Mouse (Mus musculus) spleen, adult 12 weeks (tissue): ENCODE results near the gene Atf3.

Source experiments
- DNase-seq: peaks from one replicate; pipeline ENCODE4 v3.0.0; 2022; ENCODE audit warnings: low spot score

Atf3 gene

GRCm38 (mm10) chr1:191226570-191226969, 8.7 kb upstream of the Atf3 start:
- no peak for DNase-seq

GRCm38 (mm10) chr1:191225771-191226170, 7.9 kb upstream of the Atf3 start:
- DNase-seq = no peak

- no peak for DNase-seq
These were observed 7.3 kb upstream of the Atf3 start for GRCm38 (mm10) chr1:191224981-191225703.

GRCm38 (mm10) chr1:191224302-191224980, 6.6 kb upstream of the Atf3 start:
- peak; percentile 88 for DNase-seq

GRCm38 (mm10) chr1:191223930-191224301, 6.1 kb upstream of the Atf3 start:
- DNase-seq = no peak

- no peak for DNase-seq
These were observed 4.2 kb upstream of the Atf3 start for GRCm38 (mm10) chr1:191222031-191222430.

- DNase-seq = no peak
These were observed 2.7 kb upstream of the Atf3 start for GRCm38 (mm10) chr1:191220588-191220987.

DNA sequence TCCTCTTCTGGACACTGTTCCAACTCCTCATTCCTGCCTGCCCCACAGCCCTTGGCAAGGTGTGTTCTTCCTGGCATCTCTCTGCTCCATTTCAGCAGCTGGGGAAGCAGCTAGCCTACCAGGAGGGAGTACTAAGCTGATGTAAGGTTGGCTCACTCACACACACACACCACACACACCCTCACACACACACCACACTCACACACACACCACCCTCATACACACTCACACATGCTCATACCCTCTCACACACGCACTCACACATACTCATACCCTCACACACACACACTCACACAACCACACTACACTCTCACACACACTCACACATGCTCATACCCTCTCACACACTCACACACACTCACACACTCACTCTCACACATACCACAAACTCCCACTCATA, 1.9 kb upstream of the Atf3 start:
- no peak for DNase-seq

DNA sequence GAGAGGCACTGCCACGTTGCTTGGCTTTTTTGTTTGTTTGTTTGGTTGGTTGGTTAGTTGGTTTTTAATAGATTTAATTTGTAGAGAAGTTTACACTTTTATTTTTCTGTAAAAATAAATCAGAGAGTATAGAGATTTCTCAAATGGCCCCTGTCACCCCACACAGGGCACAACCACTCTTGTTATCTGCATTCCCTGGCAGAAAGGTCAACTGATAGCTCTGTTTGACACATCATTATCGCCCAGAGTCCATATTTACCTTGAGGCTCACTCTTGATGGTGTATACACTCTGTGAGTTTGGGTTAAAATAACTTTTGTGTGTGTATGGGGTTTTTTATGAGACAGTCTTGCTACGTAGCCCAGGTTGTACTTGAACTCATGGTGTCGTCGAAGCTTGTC, 744 bp upstream of the Atf3 start:
- DNase-seq = no peak

GRCm38 (mm10) chr1:191215776-191216661, 1.8 kb downstream of the Atf3 start:
- DNase-seq = no peak

- no peak for DNase-seq
These were observed 6.7 kb downstream of the Atf3 start for GRCm38 (mm10) chr1:191211096-191211495.

GRCm38 (mm10) chr1:191205791-191206190, 12.0 kb downstream of the Atf3 start:
- no peak for DNase-seq

DNA sequence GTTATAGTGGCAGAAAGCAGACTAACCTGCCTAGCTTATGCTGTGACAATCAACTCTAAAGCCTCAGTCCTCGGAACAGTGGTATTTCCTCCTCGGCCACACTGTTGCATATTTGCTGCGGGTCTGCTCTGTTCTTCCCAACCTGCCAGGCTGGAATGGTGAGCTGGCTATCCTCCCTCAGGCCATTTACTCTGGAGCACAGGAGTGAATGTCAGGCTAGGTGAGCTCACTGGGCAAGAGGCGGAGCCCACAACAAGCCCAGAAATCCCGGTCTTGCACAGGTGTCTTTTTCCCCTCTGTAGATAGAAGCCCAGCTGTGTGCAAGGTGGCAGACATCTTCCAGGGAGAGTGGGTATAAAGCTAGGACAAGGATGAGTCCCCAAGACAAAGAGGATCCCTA, 13.0 kb downstream of the Atf3 start:
- DNase-seq = no peak

DNA sequence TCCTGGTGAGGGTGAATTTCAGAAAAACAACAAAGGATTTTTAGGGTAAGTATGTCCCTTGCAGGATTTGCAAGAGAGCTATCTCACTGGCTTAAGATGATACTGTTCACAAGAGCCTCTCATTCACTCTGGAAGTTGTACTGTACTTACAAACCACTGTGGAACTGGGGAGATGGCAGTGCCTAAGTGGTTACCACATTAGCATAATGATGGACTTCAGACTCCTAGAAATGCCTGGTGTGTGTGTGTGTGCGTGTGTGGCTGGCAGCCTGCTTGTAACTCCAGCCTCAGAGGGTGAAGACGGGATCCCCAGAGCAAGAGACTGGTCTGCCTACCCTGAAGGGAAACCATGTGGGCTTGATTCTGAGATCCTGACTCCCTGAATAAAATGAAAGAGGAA, 14.3 kb downstream of the Atf3 start:
- DNase-seq = no peak

DNA sequence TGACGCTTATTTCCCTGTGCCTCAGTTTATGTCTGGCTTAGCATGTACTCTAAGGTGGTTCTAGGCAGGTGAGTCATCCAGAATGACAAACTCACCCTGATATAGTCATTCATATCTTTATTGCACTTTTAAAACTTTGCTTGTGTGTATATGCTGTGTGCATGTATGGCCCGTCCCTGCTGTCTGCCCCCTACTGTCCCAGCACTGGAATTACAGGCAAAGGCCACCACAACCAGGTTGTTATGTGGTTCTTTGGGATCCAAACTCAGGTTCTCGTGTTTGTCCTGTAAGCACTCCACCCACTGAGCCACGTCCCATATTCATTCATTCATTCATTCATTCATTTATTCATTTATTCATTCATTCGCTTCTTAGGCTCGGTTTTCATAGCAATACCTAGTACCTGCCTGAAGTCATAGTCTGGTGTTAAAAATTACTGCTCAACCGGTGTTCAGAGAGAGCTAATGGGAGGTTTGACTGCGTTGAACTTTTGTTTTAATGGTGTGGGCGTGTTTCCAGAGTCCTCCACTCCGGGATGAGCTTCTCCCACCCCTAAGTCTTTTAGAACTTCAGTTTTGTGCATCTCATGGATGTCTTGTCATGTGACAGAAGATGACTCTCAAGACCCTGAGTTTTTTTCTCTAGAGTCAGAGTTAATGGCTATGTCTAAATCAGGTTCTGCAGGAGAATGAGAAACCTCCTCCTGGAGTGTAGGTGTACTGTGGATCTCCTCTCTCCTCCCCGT, 15.5 kb downstream of the Atf3 start:
- no peak for DNase-seq

GRCm38 (mm10) chr1:191200816-191201602, 16.8 kb downstream of the Atf3 start:
- no peak for DNase-seq

DNA sequence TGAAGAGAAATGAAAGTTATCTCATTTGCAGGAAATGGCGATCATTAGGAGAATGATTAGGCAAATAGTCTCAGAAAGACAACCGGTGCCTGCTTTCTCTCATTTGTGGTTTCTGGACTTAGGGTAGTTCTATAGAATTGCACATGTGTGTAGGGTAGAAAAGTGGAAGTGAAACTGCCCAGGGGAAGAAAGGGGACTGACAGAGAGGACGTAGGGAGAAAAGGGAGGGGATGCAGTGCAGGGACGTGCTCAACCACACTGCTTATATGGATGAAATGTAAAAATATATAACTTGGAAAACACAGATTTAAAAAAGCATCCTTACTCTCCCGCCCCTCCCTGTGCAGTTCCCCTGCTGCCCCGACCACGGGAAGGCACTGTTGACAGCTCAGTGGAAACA, 19.9 kb downstream of the Atf3 start:
- no peak for DNase-seq

DNA sequence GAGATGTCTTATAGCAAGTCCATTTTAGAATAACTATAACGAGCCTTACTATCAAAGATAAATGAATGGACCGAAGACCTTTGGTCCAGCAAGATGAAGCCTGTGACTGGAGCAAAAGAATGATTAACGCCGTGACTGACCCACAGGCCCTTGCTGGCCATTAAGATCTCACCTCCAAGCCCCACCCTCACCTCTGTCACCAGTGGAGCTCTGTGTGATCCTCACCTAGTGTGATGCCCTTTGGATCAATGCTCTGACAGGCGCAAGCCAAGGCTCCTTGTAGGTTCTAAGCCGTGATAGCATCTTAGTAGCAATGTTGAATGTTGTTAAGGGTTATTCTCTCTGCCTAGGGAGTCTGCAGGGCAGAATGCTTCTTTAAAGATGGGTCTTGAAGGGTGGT, 21.8 kb downstream of the Atf3 start:
- DNase-seq = no peak

DNA sequence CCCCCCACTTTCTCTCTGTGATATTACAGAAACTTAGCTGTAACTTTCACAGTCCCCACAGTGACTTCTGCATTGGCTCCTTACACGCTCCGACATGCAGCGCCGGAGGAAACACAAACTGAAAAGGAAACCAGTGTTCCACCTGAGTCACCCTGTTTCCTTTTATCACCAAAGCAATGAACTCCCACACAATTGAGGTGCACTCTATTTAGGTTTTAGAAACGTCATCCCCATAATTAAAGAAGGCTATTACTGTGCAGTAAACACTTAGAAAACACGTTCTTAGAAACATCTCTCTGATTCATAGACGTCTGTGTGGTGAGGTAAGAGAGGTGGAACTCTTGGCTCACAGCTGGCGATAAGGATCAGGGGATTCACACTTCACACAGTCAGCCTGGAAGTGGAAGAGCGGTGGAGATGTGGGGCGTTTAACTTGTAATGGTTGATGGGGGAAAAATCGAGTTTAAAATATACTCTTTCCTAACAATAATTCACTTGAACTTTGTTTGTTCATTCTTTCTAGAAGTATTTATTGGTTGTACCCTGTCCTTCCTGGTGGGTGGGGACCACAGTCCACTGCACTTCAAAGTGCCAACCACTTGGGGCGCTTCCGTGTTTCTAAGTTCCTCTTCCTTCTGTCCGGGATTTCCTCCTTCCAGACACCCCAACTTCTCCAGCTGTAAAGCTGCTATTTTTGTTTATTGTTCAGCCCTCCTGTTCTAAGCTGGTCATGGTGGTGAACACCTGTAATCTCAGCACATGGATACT, 24.0 kb downstream of the Atf3 start:
- DNase-seq = no peak

DNA sequence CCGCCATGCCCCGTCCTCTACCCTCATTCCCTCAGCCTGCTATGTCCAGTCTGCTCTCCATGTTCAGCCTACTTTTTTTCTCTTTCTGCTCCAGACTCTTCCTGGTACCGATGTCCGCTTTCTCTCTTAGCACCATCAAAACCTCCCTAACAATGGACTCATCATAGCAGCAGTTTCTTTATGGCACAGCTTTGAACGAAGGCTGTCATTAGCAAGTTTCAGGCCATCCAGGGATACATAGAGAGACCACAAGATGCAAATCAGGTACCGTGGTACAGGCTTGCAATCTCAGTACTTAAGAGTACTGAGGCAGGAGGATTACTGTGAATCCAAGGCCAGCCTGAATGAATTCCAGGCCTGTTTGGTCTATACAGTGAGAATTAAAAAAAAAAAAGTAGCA, 25.1 kb downstream of the Atf3 start:
- DNase-seq = no peak

GRCm38 (mm10) chr1:191192213-191192612, 25.6 kb downstream of the Atf3 start:
- DNase-seq = no peak
